Mouse (Mus musculus) spleen, postnatal 4 days (tissue): ENCODE data around the gene Plekhh3.
"Not testable (repeated sequence)": the region's sequence is repeated elsewhere in the genome, so short reads cannot be mapped to it uniquely, and the experiment has no call there.

Experiments used
- DNase-seq, 2 experiments: peaks; one replicate each; pipeline ENCODE4 v3.0.0; 2022; ENCODE audit warnings: low spot score in 2 of 2

Gene Plekhh3

DNA sequence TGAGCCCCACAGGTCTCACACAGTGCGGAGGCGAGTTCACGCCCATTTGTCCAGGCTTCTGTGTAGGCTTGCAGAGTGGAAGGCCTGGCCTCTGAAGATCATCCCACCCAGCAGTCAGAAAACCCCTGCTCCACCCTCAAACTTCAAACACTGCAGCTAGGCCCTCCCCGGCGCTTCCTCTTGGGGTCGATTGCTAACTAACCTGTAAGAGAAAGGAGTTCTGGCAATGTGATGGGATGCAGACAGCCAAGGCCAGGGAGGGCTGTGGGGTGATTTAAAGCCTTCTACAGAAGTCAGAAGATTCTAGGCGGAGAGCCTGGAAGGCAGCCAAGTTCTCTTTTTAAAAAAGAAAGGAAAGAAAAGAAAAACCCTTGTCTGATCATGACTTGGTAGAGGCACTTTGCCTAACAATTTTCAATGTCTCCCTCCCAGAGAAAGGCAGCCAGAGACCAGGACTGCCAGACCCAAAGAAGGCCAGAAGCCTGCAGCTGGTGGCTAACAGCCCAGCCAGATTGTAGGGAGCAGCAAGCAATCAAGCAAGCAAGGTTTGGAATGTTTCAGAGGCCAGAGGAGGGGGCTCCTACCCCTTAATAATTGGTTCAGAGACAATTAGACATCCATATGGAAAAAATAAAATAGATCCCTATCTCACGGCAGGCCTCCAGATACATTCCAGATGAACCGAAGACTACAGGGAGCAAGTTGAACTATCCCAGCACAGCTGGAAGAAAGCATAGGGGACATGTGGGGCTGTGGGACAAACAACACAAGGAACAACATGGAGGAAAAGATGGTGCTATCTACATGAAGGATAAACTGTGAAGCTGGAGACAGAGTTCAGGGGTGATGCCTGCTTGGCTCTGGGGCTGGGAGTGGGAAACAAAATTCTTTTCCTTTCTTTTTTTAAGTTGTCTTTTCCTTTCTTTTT, 21.7 kb downstream of the Plekhh3 start:
- DNase-seq, result no peak

- no peak for DNase-seq
Measured at GRCm38 (mm10) chr11:101148751-101149150, 22.4 kb downstream of the Plekhh3 start.

GRCm38 (mm10) chr11:101146377-101146776, 24.8 kb downstream of the Plekhh3 start:
- no peak for DNase-seq

DNA sequence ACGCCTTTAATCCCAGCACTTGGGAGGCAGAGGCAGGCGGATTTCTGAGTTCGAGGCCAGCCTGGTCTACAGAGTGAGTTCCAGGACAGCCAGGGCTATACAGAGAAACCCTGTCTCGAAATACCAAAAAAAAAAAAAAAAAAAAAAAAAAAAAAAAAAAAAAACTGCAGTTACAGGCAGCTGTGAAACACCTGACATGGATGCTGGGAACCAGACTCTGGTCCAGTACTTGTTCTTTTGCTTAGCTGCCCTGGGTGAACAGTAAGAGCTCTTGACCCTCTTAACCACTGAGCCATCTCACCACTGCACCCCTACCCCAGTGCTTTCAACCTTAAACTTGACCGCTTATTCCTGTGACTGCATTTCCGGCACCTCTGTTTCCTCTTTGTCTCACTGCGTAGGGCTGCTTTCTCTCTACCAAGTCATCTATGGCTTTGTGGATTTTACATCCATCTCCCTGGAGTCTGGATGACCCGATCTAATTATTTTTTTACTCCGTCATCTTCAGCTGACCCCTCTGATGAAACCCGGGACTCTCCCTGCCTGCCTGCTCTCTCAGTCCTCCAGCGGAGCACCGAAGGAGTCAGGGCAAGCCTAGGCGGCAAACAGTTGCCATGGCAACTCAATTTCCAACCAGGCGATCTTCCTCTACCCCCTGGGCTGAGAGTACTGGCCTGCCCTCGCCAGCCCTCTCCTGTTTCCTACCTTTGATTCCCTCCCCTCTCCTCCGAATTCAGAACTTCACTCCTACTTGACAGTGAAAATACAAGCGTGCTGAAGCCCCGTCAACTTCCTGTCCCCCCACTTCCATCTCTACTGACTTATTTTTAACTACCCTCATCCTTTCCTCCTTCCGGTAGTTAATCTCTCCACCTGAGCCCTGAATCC, 27.6 kb downstream of the Plekhh3 start:
- no peak for DNase-seq

DNA sequence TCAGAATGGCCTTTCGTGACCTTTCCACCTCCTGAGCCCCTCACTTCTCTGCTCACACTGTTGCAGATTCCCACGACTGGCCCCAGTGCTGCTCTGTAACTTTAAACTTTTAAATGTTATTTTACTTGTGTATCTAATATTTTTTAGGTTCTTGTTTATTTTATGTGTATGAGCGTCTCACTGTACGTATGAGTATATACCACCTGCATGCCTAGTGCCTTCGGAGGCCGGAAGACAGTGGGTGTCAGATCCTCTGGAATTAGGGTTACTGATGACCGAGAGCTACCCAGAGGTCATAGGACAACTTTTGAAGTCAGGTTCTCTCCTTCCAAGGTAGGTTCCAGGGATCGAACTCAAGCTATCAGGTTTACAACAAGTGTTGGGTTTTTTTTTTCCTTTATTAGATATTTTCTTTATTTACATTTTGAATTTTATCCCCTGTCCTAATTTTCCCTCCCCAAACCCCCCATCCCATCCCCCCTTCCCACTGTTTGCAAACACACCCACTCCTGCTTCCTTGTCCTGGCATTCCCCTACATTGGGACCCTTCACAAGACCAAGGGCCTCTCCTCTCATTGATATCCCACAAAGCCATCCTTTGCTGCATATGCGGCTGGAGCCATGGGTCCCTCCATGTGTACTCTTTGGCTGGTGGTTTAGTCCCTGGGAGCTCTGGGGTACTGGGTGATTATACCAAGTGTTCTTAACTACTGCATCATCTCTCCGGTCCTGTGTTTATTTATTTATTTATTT, 28.8 kb downstream of the Plekhh3 start:
- DNase-seq, result no peak

GRCm38 (mm10) chr11:101141088-101141487, 30.1 kb downstream of the Plekhh3 start:
- DNase-seq, result no peak

DNA sequence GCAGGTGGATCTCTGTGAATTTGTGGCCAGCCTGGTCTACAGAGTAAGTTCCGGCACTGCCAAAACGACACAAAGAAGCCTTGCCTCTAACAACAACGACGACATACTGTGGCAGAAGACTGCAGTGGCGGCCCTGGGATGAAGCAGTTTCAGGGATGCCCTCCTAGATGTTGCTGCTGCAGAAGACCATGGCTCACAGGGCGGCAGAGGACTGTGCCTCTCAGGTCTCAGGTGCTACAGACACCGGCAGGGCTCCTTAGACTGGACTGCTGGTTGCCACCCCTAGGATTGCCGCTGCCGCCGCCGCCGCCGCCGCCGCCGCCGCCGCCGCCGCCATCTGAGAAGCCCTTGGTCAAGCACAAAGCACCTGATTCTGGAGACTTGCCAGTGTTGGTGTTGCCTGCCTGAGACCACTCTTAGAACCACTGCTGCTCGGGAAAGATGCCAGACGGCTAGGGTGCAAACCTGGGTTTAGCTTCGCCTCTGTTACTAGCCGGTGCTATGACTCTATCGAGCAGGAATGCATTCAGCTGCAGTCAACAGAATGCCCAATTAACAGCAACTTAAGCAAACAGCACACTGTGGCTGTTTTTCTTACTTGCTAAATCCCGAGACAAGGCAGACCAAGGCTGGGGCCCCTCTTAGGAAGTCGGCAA, 30.9 kb downstream of the Plekhh3 start:
- no peak for DNase-seq

GRCm38 (mm10) chr11:101138536-101139181, 32.5 kb downstream of the Plekhh3 start:
- no peak for DNase-seq

DNA sequence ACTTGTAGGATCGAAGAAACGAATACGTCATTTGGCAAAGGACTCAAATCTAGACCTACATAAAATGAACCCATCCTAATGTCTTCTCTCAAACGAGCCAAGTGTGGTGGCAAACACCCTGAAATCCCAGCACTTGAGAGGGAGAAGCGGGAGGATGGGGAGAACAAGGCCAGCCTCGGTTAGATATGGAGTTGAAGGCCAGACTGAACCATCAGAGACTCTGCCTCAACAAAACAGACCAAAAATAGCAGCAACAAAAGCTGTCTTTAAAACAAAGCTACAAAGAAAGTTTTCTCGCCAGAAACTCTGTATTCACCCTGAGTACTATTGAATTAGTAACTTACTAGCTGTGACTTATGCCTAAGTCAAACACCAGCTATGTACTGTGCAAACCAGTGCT, 34.2 kb downstream of the Plekhh3 start:
- DNase-seq, result no peak

GRCm38 (mm10) chr11:101134217-101134865, 36.8 kb downstream of the Plekhh3 start:
- DNase-seq, result no peak

DNA sequence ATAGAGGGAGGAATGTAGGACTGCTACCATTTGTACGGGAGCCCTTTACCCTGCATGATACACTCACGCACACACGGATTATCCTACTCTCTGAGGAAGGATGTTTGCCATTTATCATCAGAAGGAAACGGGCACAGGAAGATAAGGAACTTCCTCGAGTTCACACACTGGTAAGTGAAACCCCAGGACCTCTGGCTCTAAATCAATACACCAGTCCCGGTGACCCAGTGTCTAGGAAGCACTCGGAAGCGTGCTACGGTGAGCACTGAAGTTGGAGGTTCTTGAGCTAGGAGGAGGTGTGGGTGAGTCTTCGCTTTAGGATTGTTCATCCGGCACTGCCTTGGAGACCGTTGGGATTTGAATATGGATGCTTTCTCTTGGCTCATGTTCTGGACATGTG, 38.1 kb downstream of the Plekhh3 start:
- no peak for DNase-seq

DNA sequence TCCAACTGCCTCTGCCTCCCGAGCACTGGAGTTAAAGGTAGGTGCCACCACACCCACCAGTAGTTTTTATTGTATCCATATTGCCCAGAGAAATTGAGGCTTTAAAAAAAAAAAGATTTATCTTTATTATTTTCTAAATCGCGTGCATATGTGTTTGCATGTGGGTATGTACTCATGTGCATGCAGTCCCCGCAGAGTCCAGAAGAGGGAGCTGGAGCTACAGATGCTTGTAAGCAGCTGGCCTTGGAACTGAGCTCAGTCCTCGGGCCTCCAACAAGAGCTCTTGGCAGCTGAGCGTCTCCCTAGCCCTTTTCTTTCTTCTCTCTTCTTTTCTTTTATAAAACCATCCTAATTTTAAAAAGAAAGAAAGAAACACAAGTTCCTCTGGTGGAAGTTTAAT, 39.5 kb downstream of the Plekhh3 start:
- peak; percentile 36 to 70 for DNase-seq

GRCm38 (mm10) chr11:101131187-101131586, 40.0 kb downstream of the Plekhh3 start:
- no peak for DNase-seq

GRCm38 (mm10) chr11:101130056-101130756, 40.9 kb downstream of the Plekhh3 start:
- no peak for DNase-seq

GRCm38 (mm10) chr11:101128996-101129577, 42.1 kb downstream of the Plekhh3 start:
- DNase-seq, result no peak

GRCm38 (mm10) chr11:101127075-101127474, 44.1 kb downstream of the Plekhh3 start:
- no peak for DNase-seq

- not testable (repeated sequence) for DNase-seq
Measured at GRCm38 (mm10) chr11:101125008-101125407, 46.1 kb downstream of the Plekhh3 start.

GRCm38 (mm10) chr11:101124494-101124893, 46.7 kb downstream of the Plekhh3 start:
- DNase-seq, result not testable (repeated sequence)

- peak in 1 of 2 experiments; percentile 73 for DNase-seq
Measured at GRCm38 (mm10) chr11:101120545-101121188, 50.5 kb downstream of the Plekhh3 start.
